Mouse (Mus musculus) right cerebral cortex, postnatal 14 days (tissue): ENCODE data around the gene Olfr521.
"Not testable (repeated sequence)": the region's sequence is repeated elsewhere in the genome, so short reads cannot be mapped to it uniquely, and the experiment has no call there.

Experiments
- DNase-seq: peaks from one replicate; pipeline ENCODE4 v3.0.0; 2022

Gene Olfr521

DNA sequence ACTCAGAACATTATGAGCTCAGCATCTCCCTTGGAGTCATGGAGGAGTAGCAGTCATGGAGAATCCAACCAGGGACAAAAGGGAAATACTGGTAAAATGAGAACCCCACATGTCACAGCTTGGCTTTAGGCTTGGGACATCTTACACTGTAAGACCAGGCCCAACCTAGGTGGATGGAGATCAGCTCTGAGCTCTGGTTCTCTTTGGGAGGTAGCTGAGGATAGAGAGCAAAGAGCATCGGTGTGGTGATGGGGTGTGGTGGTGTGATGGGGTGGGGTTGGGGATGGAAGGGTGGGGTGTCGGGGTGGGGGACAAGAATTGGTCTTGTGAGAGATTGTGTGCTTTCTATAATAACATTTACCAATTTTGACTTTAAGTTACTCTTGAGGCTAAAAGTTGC is 47.5 kb downstream of the Olfr521 start:
- DNase-seq, result no peak

DNA sequence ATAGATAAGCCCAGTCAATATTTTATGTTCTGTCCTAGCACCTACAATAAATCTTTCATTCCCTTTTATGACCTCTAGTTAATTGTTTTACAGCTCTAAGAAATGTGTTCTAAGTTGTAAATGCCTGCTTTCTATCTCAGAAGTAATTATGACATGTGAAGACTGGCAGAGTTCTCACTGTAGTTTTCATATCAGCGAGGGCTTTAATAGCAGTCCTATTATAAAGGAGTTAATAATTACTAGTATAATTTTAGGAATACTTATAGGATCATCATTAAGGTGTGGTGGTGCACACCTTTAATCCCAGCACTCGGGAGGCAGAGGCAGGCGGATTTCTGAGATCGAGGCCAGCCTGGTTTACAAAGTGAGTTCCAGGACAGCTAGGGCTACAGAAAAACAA is 48.4 kb downstream of the Olfr521 start:
- DNase-seq, result no peak

DNA sequence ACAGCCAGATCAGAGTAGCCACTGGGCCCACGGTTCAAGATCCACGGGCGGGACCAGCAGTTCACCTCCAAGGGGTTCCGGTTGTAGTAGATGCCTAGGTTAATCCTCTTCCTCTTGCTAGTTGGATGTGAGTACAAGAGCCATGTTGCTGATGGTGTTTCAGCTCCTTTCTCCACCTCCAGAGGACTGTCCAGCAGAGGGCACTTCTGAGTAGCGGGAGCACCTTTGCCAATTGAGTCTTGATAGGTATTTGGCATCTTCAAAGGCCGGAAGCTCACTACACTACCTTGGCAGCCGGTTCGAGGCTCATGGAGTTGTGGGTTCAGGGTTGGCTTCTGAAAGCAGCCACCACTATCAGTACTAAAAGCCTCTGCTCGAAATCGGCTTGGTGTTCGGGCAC is 50.1 kb downstream of the Olfr521 start:
- DNase-seq, result no peak

DNA sequence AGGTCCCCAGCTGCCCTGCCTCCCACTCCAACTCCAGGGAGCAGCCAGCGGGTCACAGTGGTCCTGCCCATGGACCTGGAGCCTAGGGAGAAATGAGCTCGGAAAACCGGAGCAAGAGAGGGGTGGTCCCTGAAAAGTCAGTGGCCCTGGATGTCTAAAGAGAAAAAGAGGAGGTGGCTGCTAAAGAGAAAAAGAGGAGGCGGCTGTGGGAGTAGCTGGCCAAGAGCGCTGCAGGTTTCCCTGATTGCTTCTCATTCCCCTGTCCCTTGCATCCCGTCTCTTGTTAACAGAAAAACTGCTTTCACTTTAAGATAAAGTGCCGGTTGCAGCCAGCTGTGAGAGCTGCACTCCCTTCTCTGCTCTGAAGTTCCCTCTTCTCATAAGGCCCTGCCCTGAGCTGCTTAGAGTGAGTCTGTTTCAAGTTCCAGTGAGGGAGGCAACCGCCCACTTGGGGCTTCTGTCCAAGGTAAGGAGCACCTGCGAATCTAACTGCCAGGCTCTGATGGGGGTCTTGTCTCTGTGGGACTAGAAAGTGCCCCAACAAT is 54.9 kb downstream of the Olfr521 start:
- not testable (repeated sequence) for DNase-seq
